Mouse (Mus musculus) MN1 (cell line): ENCODE results near the gene Olfr738.

Source experiments
- DNase-seq: peaks from one replicate; pipeline ENCODE4 v3.0.0-alpha.2; 2016; ENCODE audit warnings: low spot score

Olfr738 gene

GRCm38 (mm10) chr14:50407268-50407667, at the start of gene Olfr738:
TSS of gene Olfr738 (plus strand) at chr14:50407568.
- DNase-seq = no peak

DNA sequence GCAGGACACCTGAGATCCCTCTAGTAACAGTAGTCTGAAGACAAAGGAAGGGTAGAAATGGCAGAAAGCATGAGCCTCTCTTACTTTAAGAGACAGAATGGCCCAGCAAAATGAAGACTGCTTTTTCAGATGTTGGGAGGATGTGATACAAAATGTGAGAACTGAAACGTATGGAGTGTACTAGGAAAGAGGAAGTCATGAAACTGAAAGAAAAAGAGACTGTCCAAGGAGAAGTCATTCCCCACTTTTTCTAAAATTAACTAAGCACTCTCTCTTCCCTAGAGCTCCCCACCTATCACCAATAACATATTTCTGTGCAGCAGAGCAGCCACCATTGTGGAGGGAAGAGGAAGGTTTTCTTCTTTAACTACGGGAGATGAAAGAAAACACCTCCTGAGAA, 49.8 kb upstream of the Olfr738 start, which contains the start of gene Tlr11:
Gene Tlr11, plus strand, starts transcription at position 322 of the 400 bp plus-strand sequence.
- no peak for DNase-seq

- DNase-seq = no peak
Observed at GRCm38 (mm10) chr14:50360480-50360879, 46.9 kb upstream of the Olfr738 start.

DNA sequence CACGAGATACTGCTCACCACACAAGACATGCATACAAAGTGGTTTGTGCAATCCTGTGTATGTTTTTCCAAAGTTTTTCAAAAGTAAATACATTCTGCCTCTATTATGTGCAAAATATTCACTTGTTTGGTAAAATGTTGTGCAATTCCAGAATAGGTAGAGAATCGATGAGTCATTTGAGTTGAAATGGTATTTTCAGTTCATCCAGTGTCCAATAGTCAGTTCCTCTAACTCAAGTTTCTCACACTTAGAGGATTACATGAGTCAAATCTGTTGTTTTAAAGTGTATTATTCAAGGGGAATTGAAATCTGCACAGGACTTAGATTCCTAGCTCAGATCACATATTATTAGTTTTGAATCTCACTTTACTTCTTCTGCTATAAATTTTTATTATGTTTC, 43.8 kb upstream of the Olfr738 start:
- DNase-seq = no peak

DNA sequence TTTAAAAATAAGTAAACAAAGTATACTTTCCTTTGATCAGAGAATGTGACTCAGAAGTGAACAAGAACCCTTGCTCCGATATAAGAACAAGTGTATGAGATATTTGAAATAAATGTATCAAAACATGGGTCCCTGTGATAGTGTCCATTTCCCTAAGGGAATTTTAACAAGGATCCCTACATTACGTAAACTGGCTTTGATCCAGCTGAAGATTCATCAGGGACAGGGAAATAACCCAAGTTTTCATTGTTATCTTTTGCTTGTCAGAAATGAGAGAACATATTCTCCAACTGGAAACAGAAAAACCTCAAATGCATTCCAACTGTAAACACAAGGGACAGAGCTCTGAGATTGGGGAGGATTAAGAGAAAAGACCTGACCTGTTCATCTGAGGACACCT, 26.5 kb upstream of the Olfr738 start, which contains the start of gene Olfr736:
Gene Olfr736, plus strand, starts transcription at position 301 of the 400 bp plus-strand sequence.
- no peak for DNase-seq

DNA sequence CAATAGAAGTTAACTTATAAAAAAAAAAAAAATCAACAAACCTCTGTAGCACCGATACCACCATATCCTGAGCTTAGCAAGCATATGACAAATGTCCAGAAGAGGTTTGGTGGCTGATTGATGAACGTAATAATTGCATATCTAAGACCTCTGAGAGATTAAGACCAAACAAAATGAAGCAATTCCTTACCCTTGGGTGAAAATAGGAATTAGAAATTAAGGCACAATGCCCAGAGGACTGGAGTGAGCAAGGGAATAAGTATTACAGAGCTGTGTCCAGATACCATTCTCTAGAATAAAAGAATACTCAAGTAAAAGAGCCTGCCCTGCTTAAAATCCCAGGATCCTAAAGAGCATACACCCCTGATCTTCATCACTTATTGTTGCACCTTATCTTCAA, 11.0 kb downstream of the Olfr738 start, which contains the start of gene Olfr739:
Gene Olfr739, plus strand, starts transcription at position 301 of the 400 bp plus-strand sequence.
- DNase-seq = no peak

DNA sequence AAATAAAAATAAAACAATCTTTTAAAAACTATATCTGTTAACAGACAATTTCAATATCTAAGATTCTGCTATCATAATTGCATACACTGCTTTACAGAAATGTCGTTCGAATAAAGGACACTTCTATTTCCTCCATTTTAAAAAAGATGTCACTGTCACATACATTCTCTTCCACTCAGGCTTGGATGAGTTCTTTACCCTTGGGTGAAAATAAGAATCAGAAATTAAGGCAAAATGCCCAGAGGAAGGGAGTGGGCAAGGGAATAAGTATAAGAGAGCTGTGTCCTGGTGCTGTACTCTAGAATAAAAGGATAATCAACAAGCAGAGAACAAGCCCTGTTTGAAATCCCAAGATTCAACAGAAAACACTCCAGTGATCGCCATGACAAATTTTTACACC, 37.9 kb downstream of the Olfr738 start, which contains the start of gene Olfr740:
Gene Olfr740, plus strand, starts transcription at position 301 of the 400 bp plus-strand sequence.
- DNase-seq = no peak
